7 mouse cellular contexts compared by ENCODE assay signal in genomic region chr12:16568496-16568895, GRCm38 (mm10). TPM values are rescaled to one million over a fixed set of nuclear protein-coding genes. Genes with fewer than 3 reads are reported as not detected.
DNase-seq lines count a peak whose midpoint lies in the region; ATAC-seq and TF ChIP-seq lines count a peak whose summit lies in the region.

No protein-coding gene starts in this region.

- 27% methylated on average over 4 of the region's 4 CpGs for WGBS in cerebellum, adult 2 months
- 26% methylated on average over 4 of the region's 4 CpGs for WGBS in lung, embryonic 14.5 days

- H3K9ac ChIP-seq in ES-Bruce4 (ENCODE audit: low read depth, poor library complexity, severe bottlenecking), result no peak overlapping the region
- no peak overlapping the region for H3K9ac ChIP-seq in lung, embryonic 14.5 days

- H3K36me3 ChIP-seq in ES-Bruce4 (ENCODE audit: control insufficient read depth, insufficient read depth, low read length, poor library complexity, severe bottlenecking), result peaks cover 10% of the 10 kb centered on the region; the same call in 1 of the 2 replicates
- H3K36me3 ChIP-seq in lung, embryonic 14.5 days (ENCODE audit: insufficient read depth), result 0 out of 2 replicates have a peak, but pooled peaks cover 6% of the 10 kb centered on the region

- H3K27ac ChIP-seq in ES-Bruce4 (ENCODE audit: insufficient read depth, low read length), result no peak overlapping the region
- H3K27ac ChIP-seq in cerebellum, adult 2 months (ENCODE audit: insufficient read depth, low read length), result no peak overlapping the region
- H3K27ac ChIP-seq in lung, embryonic 14.5 days (ENCODE audit: low read depth), result no peak overlapping the region

- no peaks in the 10 kb centered on the region for H3K4me1 ChIP-seq in ES-Bruce4 (ENCODE audit: control insufficient read depth, insufficient read depth, low read length)
- no peaks in the 10 kb centered on the region for H3K4me1 ChIP-seq in cerebellum, adult 2 months (ENCODE audit: control insufficient read depth, insufficient read depth, low read length)
- no peaks in the 10 kb centered on the region for H3K4me1 ChIP-seq in lung, embryonic 14.5 days (ENCODE audit: insufficient read depth)

- H3K27me3 ChIP-seq in ES-Bruce4 (ENCODE audit: control insufficient read depth, insufficient read depth, low read length, poor library complexity, severe bottlenecking), result no peaks in the 10 kb centered on the region
- H3K27me3 ChIP-seq in cerebellum, adult 2 months (ENCODE audit: control insufficient read depth, insufficient read depth, low read length), result no peaks in the 10 kb centered on the region
- no peaks in the 10 kb centered on the region for H3K27me3 ChIP-seq in lung, embryonic 14.5 days (ENCODE audit: insufficient read depth, low read length)

- TF ChIP-seq POLR2A in ES-Bruce4 (IDR thresholded peaks at IDR 0.05; ENCODE audit: insufficient read depth, low read length), result no peak
- no peak for TF ChIP-seq POLR2A in cerebellum, adult 2 months (IDR thresholded peaks at IDR 0.05; ENCODE audit: borderline replicate concordance, insufficient read depth, low read length)

- peak; percentile 61 for TF ChIP-seq CTCF in ES-Bruce4 (IDR thresholded peaks at IDR 0.05; ENCODE audit: low read depth, low read length)
- peak; percentile 77 for TF ChIP-seq CTCF in cerebellum, adult 2 months (IDR thresholded peaks at IDR 0.05; ENCODE audit: borderline replicate concordance, insufficient read depth, low read depth, low read length)
- peak; percentile 92 for TF ChIP-seq CTCF in lung, embryonic 14.5 days (IDR thresholded peaks at IDR 0.05; ENCODE audit: low read depth)

- no peak overlapping the region for H3K4me2 ChIP-seq in lung, embryonic 14.5 days

- peak; percentile 70 for DNase-seq in A20 (ENCODE audit: low read depth, low spot score)
- peak; percentile 59 to 63 for DNase-seq in cerebellum, adult 2 months
- DNase-seq in forelimb bud, embryonic 11.5 days (ENCODE audit: low read depth, low spot score), result peak; percentile 72
- DNase-seq in kidney, adult 9 months, result peak; percentile 81
- DNase-seq in lung, embryonic 14.5 days, result peak; percentile 91
- DNase-seq in retina, adult 2 months (ENCODE audit: low read depth, low spot score), result peak; percentile 67

- ATAC-seq in lung, embryonic 14.5 days (ENCODE audit: insufficient read depth), result peak; percentile 60; the same call in 1 of the 2 replicates

- TF ChIP-seq EP300 in ES-Bruce4 (IDR thresholded peaks at IDR 0.05; ENCODE audit: insufficient read depth, low read depth, low read length), result no peak

- no peaks in the 10 kb centered on the region for H3K9me3 ChIP-seq in ES-Bruce4 (replicated peaks; ENCODE audit: control insufficient read depth, insufficient read depth, low read length, poor library complexity, severe bottlenecking)
- H3K9me3 ChIP-seq in lung, embryonic 14.5 days (ENCODE audit: low read depth, low read length), result no peaks in the 10 kb centered on the region

- H3K4me3 ChIP-seq in ES-Bruce4 (ENCODE audit: low read depth, low read length), result no peak overlapping the region
- H3K4me3 ChIP-seq in cerebellum, adult 2 months (replicated peaks; ENCODE audit: insufficient read depth, low read depth, low read length), result no peak overlapping the region
- no peak overlapping the region for H3K4me3 ChIP-seq in lung, embryonic 14.5 days (ENCODE audit: low read depth, low read length)

RNA-seq across cellular contexts. Expression of gene Lpin1, which starts 42.3 kb away (rescaled TPM):
- polyA plus RNA-seq in ES-Bruce4 (2011; ENCODE audit: insufficient read depth, insufficient read length, low read depth, missing spikeins), result 28.6 and 33.3 TPM in 2 replicates
- 37.2 and 38.6 TPM in 2 replicates for polyA plus RNA-seq in cerebellum, adult 2 months (2012; rRNA removed)
- 4.0 and 4.6 TPM in 2 replicates for polyA plus RNA-seq in lung, embryonic 14.5 days (2014; fragmentation: Nextera tagmentation; extraction: Ambion mirVana)
